Mouse (Mus musculus): ENCODE measurements around the gene Gm20721. TPM values are rescaled to one million over a fixed set of nuclear protein-coding genes. Genes with fewer than 3 reads are reported as not detected.

Gene Gm20721
- polyA plus RNA-seq, 1 experiment, result not detected

DNA sequence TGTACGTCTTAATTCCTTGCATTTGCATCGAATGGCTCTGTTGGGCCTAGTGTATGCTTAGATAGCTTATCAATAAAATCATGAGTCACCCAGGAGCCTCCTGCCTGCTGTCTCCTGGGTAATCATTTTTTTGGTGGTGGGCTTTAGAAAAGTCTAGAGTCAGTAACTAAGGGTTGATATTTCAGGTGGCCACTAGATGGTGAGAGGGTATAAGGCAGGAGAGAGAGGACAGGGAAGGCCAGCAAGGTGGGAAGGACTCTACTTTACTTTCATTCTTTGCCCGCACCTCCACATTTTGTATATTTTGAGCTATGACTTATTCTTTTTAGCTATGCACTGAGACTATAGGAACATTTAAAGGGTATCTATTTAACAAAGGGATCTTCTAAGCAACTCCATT lies 38.6 kb downstream of the Gm20721 start:
- WGBS, result 80% methylated on average over 3 of the region's 3 CpGs
- no peak overlapping the region for H3K4me3 ChIP-seq (ENCODE audit: insufficient read depth, low read depth, low read length)
- no peak overlapping the region for H3K27ac ChIP-seq (ENCODE audit: insufficient read depth, low read depth, low read length)
- no peak for TF ChIP-seq CTCF (IDR thresholded peaks at IDR 0.05; ENCODE audit: insufficient read depth, low read depth, low read length)
- H3K4me1 ChIP-seq (ENCODE audit: control insufficient read depth, insufficient read depth, low read length), result no peaks in the 10 kb centered on the region

DNA sequence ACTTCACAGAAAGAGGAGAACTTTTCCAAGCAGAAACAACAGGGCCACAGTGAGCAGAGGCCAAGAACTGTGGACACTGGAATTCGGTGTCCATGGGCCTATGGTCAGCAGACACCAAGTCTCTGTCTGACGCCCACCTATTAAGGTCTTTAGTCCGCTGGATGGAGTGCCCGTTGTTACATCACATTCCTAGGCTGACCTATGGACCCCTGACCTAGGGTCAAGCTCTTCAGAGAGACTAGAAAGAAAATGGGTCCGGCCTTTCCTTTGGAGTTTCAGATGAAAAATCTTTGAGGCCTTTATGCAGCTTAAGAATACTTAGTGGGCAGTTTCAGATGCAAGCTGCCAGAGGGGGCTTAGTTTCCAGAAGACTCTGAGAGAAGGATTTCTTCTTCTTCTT lies 40.9 kb downstream of the Gm20721 start:
- TF ChIP-seq POLR2A (IDR thresholded peaks at IDR 0.05; ENCODE audit: insufficient read depth, low read depth, low read length), result no peak
- TF ChIP-seq CTCF (IDR thresholded peaks at IDR 0.05; ENCODE audit: insufficient read depth, low read depth, low read length), result no peak
- no peaks in the 10 kb centered on the region for H3K4me1 ChIP-seq (ENCODE audit: control insufficient read depth, insufficient read depth, low read length)
- no peak overlapping the region for H3K27ac ChIP-seq (ENCODE audit: insufficient read depth, low read depth, low read length)
- 41% methylated on average over 5 of the region's 5 CpGs for WGBS
- no peak overlapping the region for H3K4me3 ChIP-seq (ENCODE audit: insufficient read depth, low read depth, low read length)

DNA sequence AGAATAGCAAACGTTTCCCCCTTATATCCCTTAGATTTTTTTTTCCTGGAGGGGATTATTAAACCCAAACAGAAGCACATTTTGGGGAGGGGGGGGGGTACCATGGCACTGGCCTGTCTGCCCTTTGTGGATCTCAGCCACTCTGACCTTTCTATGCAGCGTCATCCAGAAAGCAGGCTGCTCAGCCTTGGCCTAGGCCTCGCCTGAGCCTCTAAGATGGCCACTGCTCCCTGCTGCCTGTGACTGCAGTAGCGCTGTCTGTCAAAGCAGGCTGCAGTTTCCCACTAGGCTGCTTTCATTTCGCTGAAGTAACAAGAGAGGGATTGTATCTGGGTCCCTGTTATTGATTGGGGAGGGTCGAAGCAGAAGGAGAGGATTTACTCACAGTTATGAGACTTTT lies 44.0 kb downstream of the Gm20721 start:
- H3K4me1 ChIP-seq (ENCODE audit: control insufficient read depth, insufficient read depth, low read length), result peaks cover 4% of the 10 kb centered on the region; the same call in 1 of the 2 replicates
- H3K27ac ChIP-seq (ENCODE audit: insufficient read depth, low read depth, low read length), result no peak overlapping the region
- H3K4me3 ChIP-seq (ENCODE audit: insufficient read depth, low read depth, low read length), result no peak overlapping the region
- 66% methylated on average over 6 of the region's 6 CpGs for WGBS
- no peak for TF ChIP-seq CTCF (IDR thresholded peaks at IDR 0.05; ENCODE audit: insufficient read depth, low read depth, low read length)
- TF ChIP-seq POLR2A (IDR thresholded peaks at IDR 0.05; ENCODE audit: insufficient read depth, low read depth, low read length), result no peak

DNA sequence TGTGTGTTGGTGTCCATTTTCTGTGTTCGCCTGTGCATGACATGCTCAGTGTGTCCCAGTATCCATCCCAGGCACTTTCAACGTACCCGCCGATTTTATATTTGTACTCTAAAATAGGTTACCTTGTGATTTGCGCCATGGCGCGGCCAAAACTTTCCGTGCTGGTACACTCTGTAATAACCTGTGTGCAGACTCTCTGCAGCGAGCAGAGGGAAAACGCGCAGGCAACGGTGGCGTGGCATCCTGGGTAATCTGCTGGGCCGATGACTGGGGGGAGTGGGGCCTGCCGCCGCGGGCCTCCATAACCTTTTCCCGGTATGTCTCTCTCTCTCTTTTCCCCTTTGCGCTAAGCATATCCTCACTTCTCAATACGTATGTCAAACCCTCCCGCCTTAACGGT lies 45.8 kb downstream of the Gm20721 start:
- Histone ChIP-seq H3K4me1 (ENCODE audit: control insufficient read depth, insufficient read depth, low read length) (peaks cover 4% of the 10 kb centered on the region; the same call in 1 of the 2 replicates), H3K27ac (ENCODE audit: insufficient read depth, low read depth, low read length) (no peak overlapping the region), H3K4me3 (ENCODE audit: insufficient read depth, low read depth, low read length) (no peak overlapping the region)
- TF ChIP-seq CTCF (IDR thresholded peaks at IDR 0.05; ENCODE audit: insufficient read depth, low read depth, low read length) (no peak), POLR2A (IDR thresholded peaks at IDR 0.05; ENCODE audit: insufficient read depth, low read depth, low read length) (no peak)
- 54% methylated on average over 22 of the region's 22 CpGs for WGBS

DNA sequence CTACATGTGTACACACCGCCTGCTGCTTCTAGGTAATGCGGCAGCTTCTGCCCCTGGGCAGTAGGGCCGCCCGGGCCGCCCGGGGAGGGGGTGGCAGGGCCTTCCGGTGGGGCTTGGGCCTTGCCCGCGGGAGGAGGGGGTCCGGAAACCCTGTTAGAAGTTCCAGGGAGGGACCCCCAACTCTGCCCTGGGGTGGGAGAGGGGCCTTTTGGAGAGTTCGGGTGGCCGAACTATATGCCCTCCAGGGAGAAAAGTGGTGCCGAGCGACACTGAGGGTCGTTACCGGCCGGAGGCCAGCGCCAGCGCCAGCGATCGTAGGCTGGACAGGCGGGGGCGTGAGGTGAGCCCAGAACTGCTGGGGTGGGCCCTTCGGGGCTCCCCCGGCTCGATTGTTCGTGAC lies 46.3 kb downstream of the Gm20721 start:
- 52% methylated on average over 25 of the region's 27 CpGs for WGBS
- no peak overlapping the region for H3K4me3 ChIP-seq (ENCODE audit: insufficient read depth, low read depth, low read length)
- TF ChIP-seq CTCF (IDR thresholded peaks at IDR 0.05; ENCODE audit: insufficient read depth, low read depth, low read length) (no peak), POLR2A (IDR thresholded peaks at IDR 0.05; ENCODE audit: insufficient read depth, low read depth, low read length) (no peak)
- H3K4me1 ChIP-seq (ENCODE audit: control insufficient read depth, insufficient read depth, low read length), result peaks cover 4% of the 10 kb centered on the region; the same call in 1 of the 2 replicates
- no peak overlapping the region for H3K27ac ChIP-seq (ENCODE audit: insufficient read depth, low read depth, low read length)

DNA sequence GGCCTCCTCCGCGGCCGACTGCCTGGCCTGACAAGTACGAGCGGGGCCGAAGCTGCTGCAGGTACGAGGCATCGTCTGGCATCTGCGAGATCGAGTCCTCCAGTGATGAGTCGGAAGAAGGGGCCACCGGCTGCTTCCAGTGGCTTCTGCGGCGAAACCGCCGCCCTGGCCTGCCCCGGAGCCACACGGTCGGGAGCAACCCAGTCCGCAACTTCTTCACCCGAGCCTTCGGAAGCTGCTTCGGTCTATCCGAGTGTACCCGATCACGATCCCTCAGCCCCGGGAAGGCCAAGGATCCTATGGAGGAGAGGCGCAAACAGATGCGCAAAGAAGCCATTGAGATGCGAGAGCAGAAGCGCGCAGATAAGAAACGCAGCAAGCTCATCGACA lies 46.7 kb downstream of the Gm20721 start:
- no peak for TF ChIP-seq CTCF (IDR thresholded peaks at IDR 0.05; ENCODE audit: insufficient read depth, low read depth, low read length)
- no peak for TF ChIP-seq POLR2A (IDR thresholded peaks at IDR 0.05; ENCODE audit: insufficient read depth, low read depth, low read length)
- H3K27ac ChIP-seq (ENCODE audit: insufficient read depth, low read depth, low read length), result no peak overlapping the region
- H3K4me1 ChIP-seq (ENCODE audit: control insufficient read depth, insufficient read depth, low read length), result peaks cover 4% of the 10 kb centered on the region; the same call in 1 of the 2 replicates
- H3K4me3 ChIP-seq (ENCODE audit: insufficient read depth, low read depth, low read length), result no peak overlapping the region
- 53% methylated on average over 34 of the region's 34 CpGs for WGBS

DNA sequence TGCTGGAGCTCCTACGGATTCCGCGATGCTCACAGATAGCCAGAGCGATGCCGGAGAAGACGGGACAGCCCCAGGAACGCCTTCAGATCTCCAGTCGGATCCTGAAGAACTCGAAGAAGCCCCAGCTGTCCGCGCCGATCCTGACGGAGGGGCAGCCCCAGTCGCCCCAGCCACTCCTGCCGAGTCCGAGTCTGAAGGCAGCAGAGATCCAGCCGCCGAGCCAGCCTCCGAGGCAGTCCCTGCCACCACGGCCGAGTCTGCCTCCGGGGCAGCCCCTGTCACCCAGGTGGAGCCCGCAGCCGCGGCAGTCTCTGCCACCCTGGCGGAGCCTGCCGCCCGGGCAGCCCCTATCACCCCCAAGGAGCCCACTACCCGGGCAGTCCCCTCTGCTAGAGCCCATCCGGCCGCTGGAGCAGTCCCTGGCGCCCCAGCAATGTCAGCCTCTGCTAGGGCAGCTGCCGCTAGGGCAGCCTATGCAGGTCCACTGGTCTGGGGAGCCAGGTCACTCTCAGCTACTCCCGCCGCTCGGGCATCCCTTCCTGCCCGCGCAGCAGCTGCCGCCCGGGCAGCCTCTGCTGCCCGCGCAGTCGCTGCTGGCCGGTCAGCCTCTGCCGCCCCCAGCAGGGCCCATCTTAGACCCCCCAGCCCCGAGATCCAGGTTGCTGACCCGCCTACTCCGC lies 47.3 kb downstream of the Gm20721 start:
- Histone ChIP-seq H3K4me1 (ENCODE audit: control insufficient read depth, insufficient read depth, low read length) (peaks cover 4% of the 10 kb centered on the region; the same call in 1 of the 2 replicates), H3K4me3 (ENCODE audit: insufficient read depth, low read depth, low read length) (no peak overlapping the region), H3K27ac (ENCODE audit: insufficient read depth, low read depth, low read length) (no peak overlapping the region)
- WGBS, result 56% methylated on average over 48 of the region's 48 CpGs
- TF ChIP-seq CTCF (IDR thresholded peaks at IDR 0.05; ENCODE audit: insufficient read depth, low read depth, low read length) (no peak), POLR2A (IDR thresholded peaks at IDR 0.05; ENCODE audit: insufficient read depth, low read depth, low read length) (no peak)

DNA sequence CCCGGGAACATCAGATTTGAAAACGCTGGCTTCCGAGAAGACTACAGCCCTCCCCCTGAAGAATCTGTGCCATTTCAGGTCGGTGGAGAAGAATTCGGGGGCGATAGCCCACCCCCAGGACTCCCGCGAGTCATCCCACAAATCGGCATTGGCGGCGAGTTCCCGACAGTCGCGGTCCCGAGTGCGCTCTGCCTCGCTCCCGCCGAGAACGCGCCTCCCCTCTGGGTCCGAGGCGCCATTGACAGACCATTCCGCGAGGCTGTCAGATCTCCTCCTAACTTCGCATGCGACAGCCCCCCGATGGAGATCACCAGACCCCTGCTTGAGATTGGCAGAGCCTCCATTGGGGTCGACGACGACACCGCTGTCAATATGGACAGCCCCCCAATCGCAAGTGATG lies 48.0 kb downstream of the Gm20721 start:
- TF ChIP-seq CTCF (IDR thresholded peaks at IDR 0.05; ENCODE audit: insufficient read depth, low read depth, low read length) (no peak), POLR2A (IDR thresholded peaks at IDR 0.05; ENCODE audit: insufficient read depth, low read depth, low read length) (no peak)
- WGBS, result 53% methylated on average over 33 of the region's 33 CpGs
- Histone ChIP-seq H3K4me1 (ENCODE audit: control insufficient read depth, insufficient read depth, low read length) (peaks cover 4% of the 10 kb centered on the region; the same call in 1 of the 2 replicates), H3K27ac (ENCODE audit: insufficient read depth, low read depth, low read length) (no peak overlapping the region), H3K4me3 (ENCODE audit: insufficient read depth, low read depth, low read length) (no peak overlapping the region)

DNA sequence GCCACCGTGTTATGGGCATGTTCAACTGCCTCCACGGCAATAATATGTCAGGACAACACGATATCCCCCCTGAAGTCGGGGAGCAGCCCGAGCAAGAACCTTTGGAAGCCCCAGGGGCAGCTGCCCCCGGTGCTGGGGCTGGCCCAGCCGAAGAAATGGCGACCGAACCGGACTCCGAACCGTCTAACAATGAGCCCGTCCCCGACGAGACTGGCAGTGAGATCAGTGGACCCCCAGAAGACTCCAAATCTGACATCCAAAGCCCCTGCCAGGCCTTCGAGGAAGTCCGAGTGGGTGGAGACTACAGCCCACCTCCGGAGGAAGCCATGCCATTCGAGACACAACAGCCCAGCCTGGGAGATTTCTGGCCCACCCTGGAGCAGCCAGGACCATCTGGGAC lies 48.7 kb downstream of the Gm20721 start:
- H3K27ac ChIP-seq (ENCODE audit: insufficient read depth, low read depth, low read length), result no peak overlapping the region
- TF ChIP-seq CTCF (IDR thresholded peaks at IDR 0.05; ENCODE audit: insufficient read depth, low read depth, low read length) (no peak), POLR2A (IDR thresholded peaks at IDR 0.05; ENCODE audit: insufficient read depth, low read depth, low read length) (no peak)
- no peak overlapping the region for H3K4me3 ChIP-seq (ENCODE audit: insufficient read depth, low read depth, low read length)
- H3K4me1 ChIP-seq (ENCODE audit: control insufficient read depth, insufficient read depth, low read length), result peaks cover 4% of the 10 kb centered on the region; the same call in 1 of the 2 replicates
- WGBS, result 62% methylated on average over 19 of the region's 19 CpGs
